Mouse (Mus musculus): ENCODE data around the gene 1700029I15Rik. TPM values are rescaled to one million over a fixed set of nuclear protein-coding genes. Genes with fewer than 3 reads are reported as not detected.
"Not testable (repeated sequence)": the region's sequence is repeated elsewhere in the genome, so short reads cannot be mapped to it uniquely, and the experiment has no call there.

The 1700029I15Rik gene
- total RNA-seq, 2 experiments from 2014 or later: 7.6 to 9.4 TPM

- peak; percentile 43 for DNase-seq
These were observed 10.3 kb downstream of the 1700029I15Rik start for GRCm38 (mm10) chr2:92392318-92393264.

DNA sequence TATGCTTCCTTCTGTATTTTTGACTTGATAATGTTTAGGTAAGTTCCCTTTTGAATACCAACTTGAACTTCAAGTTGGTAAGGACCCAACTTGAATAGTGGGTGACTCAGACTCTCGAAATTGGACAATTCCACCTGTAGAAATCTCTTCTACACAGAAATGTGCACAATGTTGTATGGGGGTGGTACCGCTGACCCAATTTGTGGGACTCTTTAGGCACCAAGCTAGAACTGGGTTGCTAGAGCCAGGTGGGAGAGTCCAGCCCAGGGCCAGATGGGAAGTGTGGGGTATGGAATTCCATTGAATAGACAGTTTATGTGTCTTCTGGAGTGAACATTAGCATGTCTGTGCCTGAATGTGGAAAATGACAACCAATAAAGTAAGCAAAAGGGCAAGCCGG is 13.2 kb downstream of the 1700029I15Rik start:
- no peak for DNase-seq

DNA sequence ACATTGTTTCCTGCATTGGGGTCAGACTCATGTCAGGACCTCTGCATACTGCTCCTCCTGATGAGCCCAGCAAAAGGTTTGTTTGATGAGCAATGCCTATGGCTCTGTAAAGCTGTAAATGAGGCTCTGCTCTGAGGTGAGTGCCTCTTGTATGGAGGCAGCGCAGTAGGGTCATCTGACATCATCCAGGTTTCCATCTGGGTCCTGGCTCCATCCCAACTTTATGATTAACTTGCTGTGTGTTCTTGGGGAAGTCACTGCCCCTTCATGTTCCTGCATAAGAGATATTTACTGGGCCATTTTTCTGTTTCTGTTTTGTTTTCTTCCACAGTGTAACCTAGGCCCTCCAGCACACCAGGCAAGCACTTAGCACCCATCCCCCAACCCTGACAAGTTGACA is 15.1 kb downstream of the 1700029I15Rik start:
- DNase-seq: no peak

GRCm38 (mm10) chr2:92399877-92400276 is 17.5 kb downstream of the 1700029I15Rik start:
- DNase-seq: not testable (repeated sequence)

DNA sequence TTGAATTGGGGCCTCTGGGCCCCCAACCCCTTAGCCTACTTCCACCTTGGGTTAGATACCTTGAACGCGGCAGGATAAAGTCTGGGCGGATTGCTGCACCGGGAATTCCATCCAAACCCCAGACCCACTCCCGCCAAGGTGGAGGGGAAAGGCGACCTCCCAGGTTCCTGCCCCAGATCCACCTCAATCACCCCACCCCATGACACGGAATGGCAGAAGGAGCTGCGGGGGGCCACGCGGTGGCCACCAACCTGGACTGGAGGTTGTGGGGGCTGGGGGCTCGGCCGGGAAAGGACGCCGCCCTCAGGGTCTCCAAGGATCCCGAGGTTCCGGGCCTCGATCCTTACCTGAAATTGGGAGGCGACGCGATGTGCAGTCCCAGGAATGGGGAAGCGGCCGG is 18.3 kb downstream of the 1700029I15Rik start:
- DNase-seq: no peak

- peak; percentile 50 for DNase-seq
These were observed 18.8 kb downstream of the 1700029I15Rik start, which contains the start of gene Mapk8ip1 for GRCm38 (mm10) chr2:92401091-92401561. Gene Mapk8ip1, minus strand, starts transcription at chr2:92401263.

DNA sequence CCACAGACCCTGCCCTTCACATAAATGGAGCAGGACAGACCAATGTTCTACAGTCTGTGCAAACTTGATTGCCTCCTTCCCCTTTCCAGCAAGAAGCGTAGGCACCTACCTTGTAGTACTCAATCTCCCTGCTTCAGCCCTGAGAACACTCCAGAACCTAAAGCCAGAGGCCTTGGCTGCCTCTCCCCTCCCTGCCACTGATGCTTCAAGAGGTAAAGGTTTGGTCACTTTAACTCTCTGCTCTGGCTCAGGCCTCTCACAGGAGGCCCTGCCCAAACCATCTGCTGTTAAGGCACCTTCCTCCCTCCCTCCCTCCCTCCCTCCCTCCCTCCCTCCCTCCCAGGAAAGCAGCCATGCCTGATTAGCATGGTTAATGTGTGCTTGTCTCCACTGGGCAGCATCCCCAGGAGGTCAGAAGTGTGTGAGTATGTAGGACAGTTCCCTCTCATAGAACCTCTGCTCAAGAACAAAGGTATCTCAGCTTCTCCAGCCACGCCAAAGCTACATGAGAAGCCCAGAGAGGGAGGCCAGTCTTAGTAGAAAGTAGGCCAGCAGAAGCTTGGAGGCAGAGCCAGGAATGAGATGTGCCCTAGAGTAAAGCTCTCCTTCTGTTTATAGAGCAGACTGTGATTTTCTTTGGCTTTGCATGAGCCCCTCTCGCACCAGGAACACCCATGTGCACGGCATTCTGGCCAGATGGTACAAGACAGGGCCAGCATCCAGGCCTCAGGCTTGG is 20.4 kb downstream of the 1700029I15Rik start:
- DNase-seq: no peak

- no peak for DNase-seq
These were observed 21.5 kb downstream of the 1700029I15Rik start for GRCm38 (mm10) chr2:92403776-92404319.

DNA sequence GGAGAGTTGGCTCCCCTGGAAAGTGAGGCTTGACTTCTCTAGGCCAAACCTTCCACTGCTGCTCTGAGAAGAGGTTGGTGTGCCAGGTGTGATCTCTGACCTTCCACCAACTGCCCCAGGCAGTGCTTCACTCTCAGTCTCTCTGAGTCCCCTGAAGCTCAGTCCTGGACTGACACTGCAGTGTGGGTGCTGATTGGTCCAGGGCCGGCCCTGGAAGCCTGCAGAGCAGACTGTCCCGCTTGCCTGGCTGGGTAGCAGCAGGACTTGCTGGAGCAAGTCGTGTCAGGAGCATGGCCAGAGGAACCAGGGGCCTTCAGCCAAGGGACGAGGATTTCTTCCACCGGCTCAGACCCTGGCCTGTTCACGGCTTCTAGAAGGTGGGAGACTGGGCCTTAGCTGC is 22.4 kb downstream of the 1700029I15Rik start:
- no peak for DNase-seq

- no peak for DNase-seq
These were observed 23.3 kb downstream of the 1700029I15Rik start for GRCm38 (mm10) chr2:92405687-92406086.

- peak; percentile 41 for DNase-seq
These were observed 26.1 kb downstream of the 1700029I15Rik start for GRCm38 (mm10) chr2:92408309-92409045.

- DNase-seq: peak; percentile 51
These were observed 29.4 kb downstream of the 1700029I15Rik start for GRCm38 (mm10) chr2:92411705-92412104.

- DNase-seq: peak; percentile 53
These were observed 39.5 kb downstream of the 1700029I15Rik start for GRCm38 (mm10) chr2:92421723-92422387.

GRCm38 (mm10) chr2:92422388-92423135 is 40.2 kb downstream of the 1700029I15Rik start:
- DNase-seq: no peak

- no peak for DNase-seq
These were observed 40.8 kb downstream of the 1700029I15Rik start for GRCm38 (mm10) chr2:92423156-92423555.

- peak; percentile 99 for DNase-seq
These were observed 41.5 kb downstream of the 1700029I15Rik start for GRCm38 (mm10) chr2:92423702-92424461.

DNA sequence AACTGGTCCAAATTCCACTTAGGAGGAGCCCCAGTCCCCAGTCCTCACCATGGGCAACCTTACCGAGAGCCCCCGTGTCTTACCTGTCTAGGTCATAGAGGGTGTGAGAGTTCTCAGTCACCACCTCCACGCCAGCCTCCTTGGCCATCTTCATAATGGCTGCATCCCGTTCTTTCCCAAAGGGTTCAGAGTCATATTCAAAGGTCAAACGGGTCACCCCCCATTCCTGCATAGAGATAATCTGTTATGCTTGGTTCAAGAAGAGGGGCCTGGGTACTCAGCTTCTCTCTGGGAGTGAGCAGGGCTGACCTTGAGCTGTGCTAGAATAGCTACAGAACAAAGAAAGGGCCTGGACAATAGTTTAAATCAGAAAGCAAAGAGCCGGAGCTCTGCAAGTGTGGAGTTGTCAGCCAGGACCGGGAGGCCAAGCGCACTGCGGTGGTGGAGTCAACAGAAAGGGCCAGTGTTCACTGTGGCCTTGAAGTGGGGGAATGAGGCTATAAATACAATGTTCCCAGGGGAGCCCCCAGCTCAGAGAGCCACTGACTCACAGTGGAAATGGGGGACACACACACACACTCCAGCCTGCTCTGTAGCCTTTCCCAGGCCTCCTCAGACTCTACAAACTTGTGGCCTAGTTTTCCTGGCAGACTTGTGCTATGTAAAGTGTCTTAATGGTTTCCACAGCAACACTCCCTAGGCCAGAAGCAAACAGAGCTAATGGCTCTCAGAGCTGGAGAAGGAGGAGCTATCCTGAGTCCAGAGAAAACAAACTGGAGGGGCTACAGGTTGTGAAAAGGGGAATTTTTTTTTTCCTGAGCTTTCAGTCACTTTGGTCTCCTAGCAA is 42.3 kb downstream of the 1700029I15Rik start:
- DNase-seq: peak; percentile 70

DNA sequence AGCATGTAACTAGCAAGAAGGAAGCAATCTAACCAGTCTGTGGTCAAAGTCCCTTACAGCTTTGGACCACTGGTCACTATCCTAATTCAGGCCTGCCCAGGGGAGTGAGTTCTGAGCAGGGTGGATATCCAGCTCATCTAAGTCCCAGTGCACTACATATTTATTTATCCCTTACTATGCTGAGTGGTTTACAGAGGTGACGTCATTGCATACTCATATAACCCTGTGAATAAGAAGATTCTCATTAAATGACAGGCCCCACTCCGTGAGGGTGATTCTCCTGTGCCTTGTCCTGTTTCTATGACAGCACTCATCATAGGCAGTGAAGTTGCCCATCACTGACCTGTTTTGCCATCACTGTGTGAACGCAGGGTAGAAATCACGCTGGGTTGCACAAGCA is 43.0 kb downstream of the 1700029I15Rik start:
- no peak for DNase-seq

DNA sequence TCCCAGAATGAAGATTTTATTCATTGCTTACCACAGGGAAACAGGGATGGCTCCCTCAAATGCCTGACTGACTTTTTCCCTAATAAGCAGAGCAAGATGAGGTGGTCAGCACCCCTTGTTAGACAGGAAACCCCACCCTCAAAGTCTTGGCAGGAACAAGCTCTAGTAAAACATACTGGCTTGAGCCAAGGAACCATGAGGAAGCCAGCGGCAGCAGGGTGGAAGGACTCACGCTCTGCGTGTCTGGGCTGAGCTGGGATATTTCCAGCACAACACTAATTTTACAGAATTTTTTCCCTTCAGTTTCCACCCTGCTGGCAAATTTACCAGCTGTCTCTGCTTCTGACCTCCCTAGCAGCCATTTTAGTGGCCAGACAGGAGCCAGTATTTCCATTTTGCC is 44.1 kb downstream of the 1700029I15Rik start:
- no peak for DNase-seq

Data from adrenal gland, postnatal 10 days (tissue).